Mouse (Mus musculus): ENCODE measurements around the gene Rap1gap2.

The Rap1gap2 gene

GRCm38 (mm10) chr11:74361769-74362168, 248.9 kb downstream of the Rap1gap2 start, which contains the start of gene Olfr412:
TSS of gene Olfr412 (plus strand) at chr11:74362069.
- intact Hi-C loops (cut with DNase I): no loop called here

DNA sequence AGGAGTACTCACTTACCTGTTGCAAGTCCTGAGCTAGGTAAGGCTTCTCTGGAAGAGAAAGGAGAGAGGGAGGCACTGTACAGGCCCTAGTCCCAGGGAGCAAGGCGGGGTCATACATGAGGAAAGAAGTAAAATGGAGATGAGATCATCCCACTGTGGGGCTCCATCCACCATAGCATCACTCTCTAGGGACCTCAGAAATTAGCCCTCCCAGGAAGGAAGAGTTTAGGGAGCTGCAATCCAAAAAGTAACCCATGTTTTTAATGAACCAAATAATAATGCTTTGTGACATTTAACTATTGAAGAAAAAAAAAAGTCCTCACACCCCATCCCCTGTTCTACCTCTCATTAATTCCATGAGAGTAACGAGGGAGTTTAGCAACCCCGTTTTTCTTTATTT, 258.2 kb downstream of the Rap1gap2 start, which contains the start of gene Olfr411:
Gene Olfr411 (minus strand): TSS at position 101 of the 400 bp plus-strand sequence.
- intact Hi-C loops (cut with DNase I): no loop called here

- intact Hi-C loops (cut with DNase I): no loop called here
Observed at GRCm38 (mm10) chr11:74337931-74338330, 272.8 kb downstream of the Rap1gap2 start, which contains the start of gene Olfr410. TSS of gene Olfr410 (minus strand) at chr11:74338031.
